Mouse (Mus musculus) heart, postnatal 0 days (tissue): Measurements from ENCODE around the gene Gm18336.

Experiments
- CTCF ChIP-seq: IDR thresholded peaks from 2 replicates; pipeline ENCODE4 v1.5.1; 2016; ENCODE audit warnings: antibody characterized with exemption, control low read depth, low read depth
- EP300 ChIP-seq: IDR thresholded peaks from 2 replicates; pipeline ENCODE4 v1.6.1; 2016; ENCODE audit warnings: antibody characterized with exemption, low read depth

DNA sequence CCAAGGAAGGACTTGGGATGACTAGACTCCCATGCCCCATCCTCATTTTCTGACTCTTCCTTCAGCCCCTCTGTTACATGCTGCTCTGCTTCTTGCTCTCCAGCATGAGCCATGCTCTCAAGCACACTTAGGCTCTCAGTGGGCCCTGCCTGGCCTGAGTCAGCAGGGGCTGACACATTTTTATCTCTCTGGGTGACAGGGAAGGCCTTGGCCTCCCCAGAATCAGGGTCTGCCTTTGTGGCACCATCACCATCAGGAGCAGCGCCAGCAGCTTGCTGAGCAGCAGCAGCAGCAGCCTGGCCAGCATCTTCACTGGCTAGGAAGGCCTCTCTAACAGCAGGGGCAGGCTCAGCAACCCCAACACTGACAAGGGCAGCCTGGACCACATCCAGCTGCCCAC lies 2.1 kb downstream of the Gm18336 start:
- TF ChIP-seq CTCF (no peak), EP300 (no peak)
